Mouse (Mus musculus) forebrain, embryonic 11.5 days (tissue): Measurements from ENCODE around the gene Zbtb11. TPM values are rescaled to one million over a fixed set of nuclear protein-coding genes. Genes with fewer than 3 reads are reported as not detected.
"Not testable (repeated sequence)": the region's sequence is repeated elsewhere in the genome, so short reads cannot be mapped to it uniquely, and the experiment has no call there.

ENCODE experiments used
- ATAC-seq: fragments of 200-750 bp; cut with Nextera tagmentation; replicated peaks from 2 replicates; pipeline ENCODE4 v1.8.0; 2017; ENCODE audit warnings: moderate TSS enrichment; ENCODE audit not compliant: low FRiP score
- DNase-seq: peaks from one replicate; pipeline ENCODE4 v3.0.0-alpha.2; 2017; ENCODE audit warnings: low spot score
- H3K27ac ChIP-seq: fragments of 300-500 bp; sonication (generic); 2 replicates; pipeline ENCODE4 v1.5.1; 2014; ENCODE audit warnings: low read depth, low read length
- H3K27me3 ChIP-seq: fragments of 300-500 bp; sonication (generic); 2 replicates; pipeline ENCODE4 v1.6.1; 2014; ENCODE audit warnings: mild to moderate bottlenecking, low read length, mixed read lengths; ENCODE audit not compliant: control insufficient read depth, insufficient read depth
- H3K36me3 ChIP-seq: fragments of 300-500 bp; sonication (generic); 2 replicates; pipeline ENCODE4 v1.6.1; 2014; ENCODE audit warnings: mild to moderate bottlenecking, low read length, moderate library complexity, mixed read lengths; ENCODE audit not compliant: control insufficient read depth, insufficient read depth
- H3K4me1 ChIP-seq: fragments of 300-500 bp; sonication (generic); replicated peaks from 2 replicates; pipeline ENCODE4 v1.6.1; 2014; ENCODE audit warnings: low read length, mixed read lengths; ENCODE audit not compliant: control insufficient read depth, insufficient read depth
- H3K4me2 ChIP-seq: fragments of 300-500 bp; sonication (generic); 2 replicates; pipeline ENCODE4 v1.6.1; 2014; ENCODE audit warnings: low read depth, mild to moderate bottlenecking, low read length, moderate library complexity, mixed read lengths; ENCODE audit not compliant: severe bottlenecking
- H3K4me3 ChIP-seq: fragments of 300-500 bp; sonication (generic); 2 replicates; pipeline ENCODE4 v1.5.1; 2014; ENCODE audit warnings: low read depth, low read length
- H3K9ac ChIP-seq: fragments of 300-500 bp; sonication (generic); 2 replicates; pipeline ENCODE4 v1.6.1; 2014; ENCODE audit warnings: low read length
- H3K9me3 ChIP-seq: fragments of 300-500 bp; sonication (generic); 2 replicates; pipeline ENCODE4 v1.6.1; 2016; ENCODE audit warnings: low read length, mixed read lengths; ENCODE audit not compliant: control insufficient read depth
- WGBS: fragments of 180-500 bp; shearing (Covaris S2); extraction: QIAGEN DNeasy Blood & Tissue Kit; methylation state at CpG from one replicate; pipeline ENCODE4 v1.1.7; 2014; 5-methylcytosine and 5-hydroxymethylcytosine counted together
- polyA plus RNA-seq: library from polyadenylated mRNA; unstranded; fragments of >200 nt; fragmentation: Nextera tagmentation; extraction: Ambion mirVana; gene quantifications from 2 replicates; pipeline ENCODE4 v1.2.1, GENCODE M21; 2014

Zbtb11 gene
- polyA plus RNA-seq, 1 experiment from 2014 or later, result 21.7 TPM

DNA sequence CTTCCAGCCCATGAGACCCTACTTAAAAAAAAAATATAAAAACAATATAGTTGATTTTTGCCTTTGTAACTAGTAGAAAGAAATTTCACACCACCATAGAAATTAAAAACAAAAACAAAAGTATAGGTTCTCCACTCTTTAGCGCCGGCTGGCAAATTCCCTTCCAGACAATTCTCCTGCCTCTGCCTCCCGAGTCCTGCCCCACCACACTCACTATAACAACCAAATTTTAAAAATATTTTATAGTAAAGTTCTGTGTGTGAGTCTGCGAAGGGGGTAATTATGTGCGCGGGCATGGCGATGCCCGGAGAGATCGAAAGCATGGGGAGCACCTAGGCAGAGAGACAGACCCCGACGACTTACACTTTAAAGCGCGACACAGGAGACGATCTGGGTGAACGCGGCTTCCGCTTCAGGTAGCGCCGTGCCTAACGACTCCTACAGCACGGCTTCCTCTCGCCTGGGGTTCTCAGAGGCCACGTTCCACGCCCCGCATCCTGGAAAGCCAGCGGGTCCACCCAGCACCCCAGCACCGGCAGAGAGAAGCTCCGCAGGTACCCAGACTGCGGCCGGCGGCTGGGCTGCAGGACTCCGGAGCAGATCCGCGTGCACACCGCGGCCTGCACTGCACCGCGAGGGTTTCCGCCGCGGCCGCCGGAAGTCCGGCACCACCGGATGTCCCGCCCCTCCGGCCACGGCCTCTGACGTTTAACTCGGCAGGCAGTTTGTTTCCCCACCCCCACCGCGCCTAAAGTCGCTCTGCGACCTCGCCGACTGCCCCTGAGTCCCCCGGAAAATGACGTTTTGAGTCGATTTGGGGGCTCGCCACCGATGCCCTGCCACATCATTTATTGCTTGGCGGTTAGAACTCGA, 63.7 kb downstream of the Zbtb11 start, which contains the start of gene Trmt10c:
TSS of gene Trmt10c (minus strand) at position 682 of the 873 bp plus-strand sequence.
- Histone ChIP-seq H3K9me3 (no peaks in the 10 kb centered on the region), H3K4me3 (peak within 1 kb of the TSS; percentile 84), H3K36me3 (no peaks in the 10 kb centered on the region; the same call in 1 of the 2 replicates), H3K4me1 (0 out of 2 replicates have a peak, but pooled peaks cover 5% of the 10 kb centered on the region), H3K9ac (peak within 1 kb of the TSS; percentile 74), H3K27me3 (no peaks in the 10 kb centered on the region), H3K4me2 (peak within 1 kb of the TSS; percentile 74), H3K27ac (peak within 1 kb of the TSS; percentile 65)
- WGBS, result under 1% methylated on average over 63 of the region's 63 CpGs
- DNase-seq, result peak; percentile 95
- peak; percentile 100 for ATAC-seq

GRCm38 (mm10) chr16:56038090-56038489, 64.4 kb downstream of the Zbtb11 start:
- peak overlapping the region; percentile 74 for H3K9ac ChIP-seq
- 33% methylated on average over 8 of the region's 8 CpGs for WGBS
- no peaks in the 10 kb centered on the region for H3K9me3 ChIP-seq
- no peaks in the 10 kb centered on the region for H3K36me3 ChIP-seq
- peak overlapping the region; percentile 84 for H3K4me3 ChIP-seq
- peak overlapping the region; percentile 57 for H3K4me2 ChIP-seq
- no peak for DNase-seq
- 0 out of 2 replicates have a peak, but pooled peaks cover 5% of the 10 kb centered on the region for H3K4me1 ChIP-seq
- H3K27me3 ChIP-seq, result no peaks in the 10 kb centered on the region
- H3K27ac ChIP-seq, result peak overlapping the region; percentile 65
- ATAC-seq, result peak; percentile 57

DNA sequence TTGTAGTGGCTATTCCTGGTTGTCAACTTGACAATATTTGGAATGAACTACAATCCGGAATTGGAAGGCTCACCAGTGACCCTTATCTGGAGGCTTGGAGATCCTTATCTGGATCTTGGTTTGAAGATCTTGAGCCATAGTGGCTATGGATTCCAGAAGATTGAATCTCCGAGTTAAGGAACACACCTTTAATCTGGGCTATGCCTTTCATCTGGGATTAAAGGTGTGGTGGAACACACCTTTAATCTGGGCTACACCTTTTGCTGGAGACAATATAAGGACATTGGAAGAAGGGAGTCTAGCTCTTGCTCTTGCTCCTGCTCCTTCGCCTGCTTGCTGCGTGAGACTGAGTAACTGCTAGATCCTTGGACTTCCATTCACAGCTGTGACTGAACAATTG, 74.4 kb downstream of the Zbtb11 start, which contains the start of gene Senp7:
TSS of gene Senp7 (plus strand) at position 301 of the 400 bp plus-strand sequence.
- WGBS, result no CpG with 5 or more reads among the region's 4 CpGs

GRCm38 (mm10) chr16:56055911-56056310, 82.2 kb downstream of the Zbtb11 start:
- 88% methylated on average over 3 of the region's 3 CpGs for WGBS
- no peak overlapping the region for H3K27ac ChIP-seq
- no peak overlapping the region for H3K4me3 ChIP-seq
- no peak for ATAC-seq
- no peaks in the 10 kb centered on the region for H3K9me3 ChIP-seq
- H3K9ac ChIP-seq, result no peak overlapping the region
- no peaks in the 10 kb centered on the region for H3K36me3 ChIP-seq
- no peak overlapping the region for H3K4me2 ChIP-seq
- H3K4me1 ChIP-seq, result no peaks in the 10 kb centered on the region; the same call in 1 of the 2 replicates
- no peak for DNase-seq
- H3K27me3 ChIP-seq, result no peaks in the 10 kb centered on the region

More for the DNA sequence above, 74.4 kb downstream of the Zbtb11 start, which contains the start of gene Senp7:
- H3K9ac ChIP-seq, H3K4me1 ChIP-seq, H3K4me2 ChIP-seq, H3K27ac ChIP-seq, H3K9me3 ChIP-seq, H3K36me3 ChIP-seq, DNase-seq, H3K27me3 ChIP-seq, H3K4me3 ChIP-seq, ATAC-seq: not testable (repeated sequence)

GRCm38 (mm10) chr16:56056944-56057590, 83.4 kb downstream of the Zbtb11 start:
- whole genome bisulfite sequencing, result 21% methylated on average over 7 of the region's 7 CpGs
- Histone ChIP-seq H3K4me1 (no peaks in the 10 kb centered on the region; the same call in 1 of the 2 replicates), H3K36me3 (no peaks in the 10 kb centered on the region), H3K27me3 (no peaks in the 10 kb centered on the region), H3K4me3 (no peak overlapping the region), H3K9me3 (no peaks in the 10 kb centered on the region), H3K9ac (no peak overlapping the region), H3K27ac (peak overlapping the region; percentile 69), H3K4me2 (0 out of 2 replicates have a peak overlapping the region, but pooled peaks have one; percentile 5)
- peak; percentile 96 for ATAC-seq
- peak; percentile 72 for DNase-seq

- H3K4me1 ChIP-seq, result no peaks in the 10 kb centered on the region; the same call in 1 of the 2 replicates
- DNase-seq (no peak), ATAC-seq (peak; percentile 10; the same call in 1 of the 2 replicates)
- H3K9me3 ChIP-seq, result no peaks in the 10 kb centered on the region
- H3K27me3 ChIP-seq, result no peaks in the 10 kb centered on the region
- H3K4me2 ChIP-seq, result no peak overlapping the region
- 75% methylated on average over 10 of the region's 10 CpGs for WGBS
- 0 out of 2 replicates have a peak overlapping the region, but pooled peaks have one; percentile 1 for H3K27ac ChIP-seq
- no peak overlapping the region for H3K9ac ChIP-seq
- no peak overlapping the region for H3K4me3 ChIP-seq
- H3K36me3 ChIP-seq, result no peaks in the 10 kb centered on the region
Measured at GRCm38 (mm10) chr16:56058151-56058550, 84.5 kb downstream of the Zbtb11 start.

Other genes with a start within 250 kb of the Zbtb11 start
- 1.9 and 2.3 TPM in 2 replicates for gene Nfkbiz, start 135.0 kb upstream of the Zbtb11 start, polyA plus RNA-seq
- gene Nxpe3, start 78.6 kb upstream of the Zbtb11 start, polyA plus RNA-seq, result 1.00 and 1.2 TPM in 2 replicates
- gene Cep97, start 39.0 kb upstream of the Zbtb11 start, polyA plus RNA-seq, result 17.9 and 20.5 TPM in 2 replicates
- gene Rpl24, start 7.6 kb upstream of the Zbtb11 start, polyA plus RNA-seq, result 718 and 776 TPM in 2 replicates
- 332 and 372 TPM in 2 replicates for gene Pcnp, start 55.9 kb downstream of the Zbtb11 start, polyA plus RNA-seq
- 31.2 and 33.6 TPM in 2 replicates for gene Trmt10c, start 63.9 kb downstream of the Zbtb11 start, polyA plus RNA-seq
- gene Senp7, start 74.5 kb downstream of the Zbtb11 start, polyA plus RNA-seq, result 37.6 and 41.4 TPM in 2 replicates
- gene Impg2, start 230.4 kb downstream of the Zbtb11 start, polyA plus RNA-seq, result 0.11 and 0.28 TPM in 2 replicates